Mouse (Mus musculus): ENCODE measurements around the gene Wnk4. TPM values are rescaled to one million over a fixed set of nuclear protein-coding genes. Genes with fewer than 3 reads are reported as not detected.
"Not testable (repeated sequence)": the region's sequence is repeated elsewhere in the genome, so short reads cannot be mapped to it uniquely, and the experiment has no call there.

The Wnk4 gene
- total RNA-seq, 4 experiments from 2014 or later = 11.1 to 12.2 (median 11.6) TPM

GRCm38 (mm10) chr11:101315665-101316500 is 55.5 kb downstream of the Wnk4 start, which contains the start of gene Psme3:
Gene Psme3 (plus strand): TSS chr11:101316213.
- peak; percentile 91 to 95 for DNase-seq (ENCODE audit: low spot score in 2 of 2)

GRCm38 (mm10) chr11:101316501-101316917 is 56.1 kb downstream of the Wnk4 start:
- DNase-seq (ENCODE audit: low spot score in 2 of 2) = no peak

GRCm38 (mm10) chr11:101323609-101324008 is 63.2 kb downstream of the Wnk4 start:
- peak; percentile 47 to 67 for DNase-seq (ENCODE audit: low spot score in 2 of 2)

- DNase-seq (ENCODE audit: low spot score in 2 of 2) = no peak
These were observed 64.4 kb downstream of the Wnk4 start, which contains the start of gene Aoc2 for GRCm38 (mm10) chr11:101324763-101325162. Gene Aoc2 (plus strand): TSS chr11:101325063.

- DNase-seq (ENCODE audit: low spot score in 2 of 2) = not testable (repeated sequence)
These were observed 64.8 kb downstream of the Wnk4 start for GRCm38 (mm10) chr11:101325201-101325600.

GRCm38 (mm10) chr11:101326147-101326546 is 65.8 kb downstream of the Wnk4 start:
- DNase-seq (ENCODE audit: low spot score in 2 of 2) = no peak

Other genes with a start within 250 kb of the Wnk4 start
- gene Naglu, start 190.6 kb upstream of the Wnk4 start, total RNA-seq (2022) = 10 to 100 TPM; 10.4 to 18.5 (median 12.8) TPM
- 1 to 10 TPM in 1 of 4 experiments, under 1 TPM in 3; 0.46 to 1.8 (median 0.60) TPM for gene Hsd17b1, start 182.2 kb upstream of the Wnk4 start, total RNA-seq (2022)
- gene Coasy, start 178.0 kb upstream of the Wnk4 start, total RNA-seq (2022) = 10 to 100 TPM; 20.7 to 26.2 (median 23.7) TPM
- gene Mlx, start 173.3 kb upstream of the Wnk4 start, total RNA-seq (2022) = 10 to 100 TPM; 31.1 to 41.9 (median 37.1) TPM
- gene Psmc3ip, start 165.1 kb upstream of the Wnk4 start, total RNA-seq (2022) = 1 to 10 TPM; 2.2 to 4.7 (median 3.8) TPM
- gene Retreg3, start 140.7 kb upstream of the Wnk4 start, total RNA-seq (2022) = 10 to 100 TPM; 50.1 to 52.2 (median 50.9) TPM
- 10 to 100 TPM; 47.1 to 49.2 (median 47.9) TPM for gene Tubg1, start 140.6 kb upstream of the Wnk4 start, total RNA-seq (2022)
- 10 to 100 TPM; 53.1 to 58.8 (median 56.7) TPM for gene Tubg2, start 104.7 kb upstream of the Wnk4 start, total RNA-seq (2022)
- 100 to 1,000 TPM; 173 to 184 (median 176) TPM for gene Cntnap1, start 90.0 kb upstream of the Wnk4 start, total RNA-seq (2022)
- gene Plekhh3, start 89.2 kb upstream of the Wnk4 start, total RNA-seq (2022) = 10 to 100 TPM; 13.5 to 15.9 (median 15.3) TPM
- under 1 TPM in 2 of 4 experiments, not detected in 2; 0.18 to 0.34 TPM for gene Ccr10, start 85.1 kb upstream of the Wnk4 start, total RNA-seq (2022)
- 10 to 100 TPM; 62.4 to 63.9 (median 63.7) TPM for gene Ezh1, start 34.1 kb upstream of the Wnk4 start, total RNA-seq (2022)
- 10 to 100 TPM; 32.9 to 51.1 (median 37.6) TPM for gene Ramp2, start 14.5 kb upstream of the Wnk4 start, total RNA-seq (2022)
- 10 to 100 TPM; 56.7 to 70.0 (median 65.8) TPM for gene Vps25, start 6.9 kb upstream of the Wnk4 start, total RNA-seq (2022)
- under 1 TPM; 0.25 to 0.55 (median 0.35) TPM for gene Cntd1, start 18.4 kb downstream of the Wnk4 start, total RNA-seq (2022)
- 100 to 1,000 TPM in 2 of 4 experiments, 10 to 100 TPM in 2; 95.8 to 105 (median 101) TPM for gene Coa3, start 18.5 kb downstream of the Wnk4 start, total RNA-seq (2022)
- gene Becn1, start 41.7 kb downstream of the Wnk4 start, total RNA-seq (2022) = 100 to 1,000 TPM; 178 to 237 (median 199) TPM
- gene Psme3, start 55.6 kb downstream of the Wnk4 start, total RNA-seq (2022) = 100 to 1,000 TPM; 108 to 132 (median 125) TPM
- 1 to 10 TPM; 3.8 to 5.3 (median 4.7) TPM for gene Aoc2, start 64.5 kb downstream of the Wnk4 start, total RNA-seq (2022)
- under 1 TPM; 0.39 to 0.75 (median 0.59) TPM for gene Aoc3, start 70.0 kb downstream of the Wnk4 start, total RNA-seq (2022)
- gene G6pc, start 107.0 kb downstream of the Wnk4 start, total RNA-seq (2022) = not detected
- 10 to 100 TPM; 47.2 to 57.2 (median 47.5) TPM for gene Aarsd1, start 157.0 kb downstream of the Wnk4 start, total RNA-seq (2022)
- 1 to 10 TPM; 4.4 to 6.6 (median 5.2) TPM for gene Gm27029, start 164.2 kb downstream of the Wnk4 start, total RNA-seq (2022)
- gene Rundc1, start 164.5 kb downstream of the Wnk4 start, total RNA-seq (2022) = 10 to 100 TPM; 31.1 to 37.3 (median 34.4) TPM
- 1 to 10 TPM; 2.1 to 3.5 (median 3.1) TPM for gene Ptges3l, start 164.8 kb downstream of the Wnk4 start, total RNA-seq (2022)
- 10 to 100 TPM; 20.6 to 44.6 (median 32.7) TPM for gene Rpl27, start 181.7 kb downstream of the Wnk4 start, total RNA-seq (2022)
- gene Ifi35, start 187.8 kb downstream of the Wnk4 start, total RNA-seq (2022) = 1 to 10 TPM; 2.8 to 4.8 (median 3.3) TPM
- 100 to 1,000 TPM; 156 to 190 (median 176) TPM for gene Rnd2, start 204.4 kb downstream of the Wnk4 start, total RNA-seq (2022)
- 10 to 100 TPM; 40.7 to 54.4 (median 45.8) TPM for gene Vat1, start 205.7 kb downstream of the Wnk4 start, total RNA-seq (2022)

All from left cerebral cortex, adult 8-10 months (tissue).